ENCODE assay signal across 10 mouse cellular contexts in the genomic region with DNA sequence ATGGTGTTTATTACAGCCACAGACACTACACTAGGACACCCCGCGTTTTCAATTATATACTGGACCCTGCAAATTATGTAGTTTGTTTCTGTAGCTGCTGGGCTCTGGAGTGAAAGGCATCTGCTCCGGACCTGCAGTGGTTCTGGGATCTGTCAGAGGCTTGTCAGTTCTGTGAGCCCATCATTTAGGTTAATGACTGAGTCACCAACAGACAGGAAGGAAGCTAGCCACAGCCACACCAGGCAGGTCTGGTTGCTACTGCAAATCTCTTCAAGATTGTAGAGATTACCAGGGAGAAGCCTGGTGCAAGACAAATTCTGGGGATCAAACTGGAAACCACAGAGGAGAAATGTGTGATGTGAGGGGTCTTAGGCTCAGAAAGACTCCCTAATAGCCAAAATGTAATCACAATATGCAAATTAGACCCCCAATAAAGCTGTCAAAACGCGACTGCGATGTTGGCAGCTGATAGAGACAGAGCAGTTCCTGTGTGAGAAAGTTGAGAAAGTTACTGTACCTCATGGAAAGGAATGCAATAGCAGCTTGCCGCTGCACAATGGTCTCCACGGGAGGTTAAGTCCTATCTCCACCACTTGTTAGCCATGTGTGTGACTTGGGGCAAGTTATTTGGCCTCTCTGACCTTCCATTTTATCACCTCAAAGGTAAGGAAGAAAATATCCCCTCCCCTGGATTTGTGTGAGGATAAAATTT. TPM values are rescaled to one million over a fixed set of nuclear protein-coding genes. Genes with fewer than 3 reads are reported as not detected.
DNase-seq lines count a peak whose midpoint lies in the region; ATAC-seq and TF ChIP-seq lines count a peak whose summit lies in the region.
"Had no signal": no experiment of that assay in that cellular context is flagged by ENCODE, and none has a peak within 500 bp of the region (broad histone marks: within the 10 kb centered on the region; RNA-seq: fewer than 3 reads in every experiment).

No protein-coding gene starts in this region.

- no peak overlapping the region for H3K4me2 ChIP-seq in forebrain, embryonic 13.5 days
- H3K4me2 ChIP-seq in forebrain, embryonic 14.5 days (ENCODE audit: low read length), result no peak overlapping the region
- no peak overlapping the region for H3K4me2 ChIP-seq in midbrain, postnatal 0 days (ENCODE audit: low read depth, low read length, poor library complexity, severe bottlenecking)
- no peak overlapping the region for H3K4me2 ChIP-seq in stomach, embryonic 14.5 days (replicated peaks; ENCODE audit: low read depth, low read length)

- TF ChIP-seq CTCF in midbrain, postnatal 0 days (IDR thresholded peaks at IDR 0.05), result no peak

- no peaks in the 10 kb centered on the region for H3K9me3 ChIP-seq in forebrain, embryonic 13.5 days (replicated peaks)
- H3K9me3 ChIP-seq in forebrain, embryonic 14.5 days (replicated peaks; ENCODE audit: control insufficient read depth, low read length), result no peaks in the 10 kb centered on the region
- H3K9me3 ChIP-seq in midbrain, embryonic 10.5 days (replicated peaks), result no peaks in the 10 kb centered on the region
- no peaks in the 10 kb centered on the region for H3K9me3 ChIP-seq in midbrain, postnatal 0 days (ENCODE audit: low read length)
- H3K9me3 ChIP-seq in stomach, embryonic 14.5 days (ENCODE audit: control insufficient read depth, low read depth, low read length), result no peaks in the 10 kb centered on the region

- H3K27ac ChIP-seq in forebrain, embryonic 13.5 days, result 0 out of 2 replicates have a peak overlapping the region, but pooled peaks have one; percentile 49
- no peak overlapping the region for H3K27ac ChIP-seq in forebrain, embryonic 14.5 days (ENCODE audit: low read depth, low read length)
- H3K27ac ChIP-seq in midbrain, embryonic 10.5 days (replicated peaks), result peak overlapping the region; percentile 83
- H3K27ac ChIP-seq in midbrain, postnatal 0 days (ENCODE audit: low read depth, low read length), result no peak overlapping the region
- peak overlapping the region; percentile 64 for H3K27ac ChIP-seq in stomach, embryonic 14.5 days (ENCODE audit: low read length)
- H3K27ac ChIP-seq: liver, embryonic 14.5 days had no signal

- no peak for ATAC-seq in forebrain, embryonic 13.5 days
- ATAC-seq in forebrain, embryonic 14.5 days, result no peak
- no peak for ATAC-seq in midbrain, postnatal 0 days (ENCODE audit: low FRiP score)
- ATAC-seq in granulocyte monocyte progenitor cell, adult 5-6 weeks (replicated peaks; ENCODE audit: poor library complexity, severe bottlenecking), result peak; percentile 70
- no peak for ATAC-seq in stomach, embryonic 14.5 days (ENCODE audit: insufficient number of reproducible peaks, insufficient read depth, low FRiP score, low read depth)

- WGBS in forebrain, embryonic 13.5 days, result 40% methylated on average over 8 of the region's 8 CpGs
- WGBS in forebrain, embryonic 14.5 days, result 45% methylated on average over 8 of the region's 8 CpGs
- 42% methylated on average over 8 of the region's 8 CpGs for WGBS in midbrain, embryonic 10.5 days
- 50% methylated on average over 8 of the region's 8 CpGs for WGBS in midbrain, postnatal 0 days
- WGBS in stomach, embryonic 14.5 days, result 22% methylated on average over 8 of the region's 8 CpGs

- H3K9ac ChIP-seq in forebrain, embryonic 13.5 days, result no peak overlapping the region
- no peak overlapping the region for H3K9ac ChIP-seq in forebrain, embryonic 14.5 days (ENCODE audit: low read length)
- no peak overlapping the region for H3K9ac ChIP-seq in midbrain, postnatal 0 days (replicated peaks; ENCODE audit: low read length, poor library complexity, severe bottlenecking)
- H3K9ac ChIP-seq in stomach, embryonic 14.5 days (replicated peaks; ENCODE audit: low read depth, low read length), result no peak overlapping the region
- H3K9ac ChIP-seq: liver, embryonic 14.5 days had no signal

- DNase-seq in forebrain, embryonic 14.5 days (ENCODE audit: low spot score), result no peak
- no peak for DNase-seq in midbrain, embryonic 10.5 days (ENCODE audit: low spot score)
- no peak for DNase-seq in midbrain, postnatal 0 days (ENCODE audit: low spot score)
- no peak for DNase-seq in layer of hippocampus, postnatal 10 days (ENCODE audit: low spot score in 2 of 2)
- DNase-seq in gastrocnemius, postnatal 25 days, result no peak

- H3K4me1 ChIP-seq in forebrain, embryonic 13.5 days, result peaks cover 24% of the 10 kb centered on the region
- peaks cover 13% of the 10 kb centered on the region for H3K4me1 ChIP-seq in forebrain, embryonic 14.5 days (ENCODE audit: control insufficient read depth, insufficient read depth, low read length)
- H3K4me1 ChIP-seq in midbrain, embryonic 10.5 days, result peaks cover 53% of the 10 kb centered on the region
- no peaks in the 10 kb centered on the region for H3K4me1 ChIP-seq in midbrain, postnatal 0 days (ENCODE audit: insufficient read depth, low read length)
- H3K4me1 ChIP-seq in stomach, embryonic 14.5 days (ENCODE audit: control insufficient read depth, insufficient read depth, low read length), result peaks cover 52% of the 10 kb centered on the region

- no peaks in the 10 kb centered on the region for H3K27me3 ChIP-seq in forebrain, embryonic 13.5 days
- no peaks in the 10 kb centered on the region for H3K27me3 ChIP-seq in forebrain, embryonic 14.5 days (replicated peaks; ENCODE audit: control insufficient read depth, insufficient read depth, low read length)
- H3K27me3 ChIP-seq in midbrain, embryonic 10.5 days (ENCODE audit: low read depth, poor library complexity, severe bottlenecking), result no peaks in the 10 kb centered on the region
- H3K27me3 ChIP-seq in midbrain, postnatal 0 days (ENCODE audit: insufficient read depth, low read length), result no peaks in the 10 kb centered on the region
- no peaks in the 10 kb centered on the region for H3K27me3 ChIP-seq in stomach, embryonic 14.5 days (ENCODE audit: control insufficient read depth, insufficient read depth, low read length)

- no peaks in the 10 kb centered on the region for H3K36me3 ChIP-seq in forebrain, embryonic 13.5 days (ENCODE audit: poor library complexity, severe bottlenecking)
- no peaks in the 10 kb centered on the region for H3K36me3 ChIP-seq in forebrain, embryonic 14.5 days (ENCODE audit: control insufficient read depth, insufficient read depth, low read length)
- H3K36me3 ChIP-seq in midbrain, embryonic 10.5 days, result no peaks in the 10 kb centered on the region
- H3K36me3 ChIP-seq in midbrain, postnatal 0 days (ENCODE audit: insufficient read depth, low read length), result no peaks in the 10 kb centered on the region
- H3K36me3 ChIP-seq in stomach, embryonic 14.5 days (ENCODE audit: control insufficient read depth, insufficient read depth, low read length), result no peaks in the 10 kb centered on the region

- H3K4me3 ChIP-seq in forebrain, embryonic 13.5 days, result no peak overlapping the region
- H3K4me3 ChIP-seq in forebrain, embryonic 14.5 days (ENCODE audit: low read depth, low read length), result no peak overlapping the region
- H3K4me3 ChIP-seq in midbrain, embryonic 10.5 days, result no peak overlapping the region
- no peak overlapping the region for H3K4me3 ChIP-seq in midbrain, postnatal 0 days (ENCODE audit: low read depth, low read length)
- no peak overlapping the region for H3K4me3 ChIP-seq in stomach, embryonic 14.5 days (ENCODE audit: low read depth, low read length)

RNA-seq across cellular contexts. Expression of gene Coa7, which starts 22.1 kb away (rescaled TPM):
- polyA plus RNA-seq in forebrain, embryonic 13.5 days (2015; fragmentation: Nextera tagmentation; extraction: Ambion mirVana), result 42.3 and 47.7 TPM in 2 replicates
- polyA plus RNA-seq in forebrain, embryonic 14.5 days (2014; fragmentation: Nextera tagmentation; extraction: Ambion mirVana), result 43.1 and 52.2 TPM in 2 replicates
- 66.1 and 76.5 TPM in 2 replicates for polyA plus RNA-seq in midbrain, embryonic 10.5 days (2016; fragmentation: Nextera tagmentation; extraction: Ambion mirVana)
- total RNA-seq in midbrain, postnatal 0 days (2014; rRNA removed), result 16.8 and 59.5 TPM in 2 replicates
- polyA plus RNA-seq in midbrain, postnatal 0 days (2015; fragmentation: Nextera tagmentation; extraction: Ambion mirVana), result 59.6 and 63.2 TPM in 2 replicates
- total RNA-seq in granulocyte monocyte progenitor cell, adult 5-6 weeks (2014; fragmentation: Nextera tagmentation), result 5.2 and 17.3 TPM in 2 replicates
- total RNA-seq in granulocyte monocyte progenitor cell, adult 5-6 weeks (2017), result 13.0 and 25.6 TPM in 2 replicates
- 46.3 and 48.0 TPM in 2 replicates for polyA plus RNA-seq in stomach, embryonic 14.5 days (2014; fragmentation: Nextera tagmentation; extraction: Ambion mirVana)
- total RNA-seq in layer of hippocampus, postnatal 10 days (2021), result 10 to 100 TPM; 31.4 to 42.1 TPM
- total RNA-seq in gastrocnemius, postnatal 25 days (2021), result 10 to 100 TPM; 33.6 to 35.4 TPM

RNA-seq across cellular contexts. Expression of gene Shisal2a, which starts 33.2 kb away (rescaled TPM):
- 1.4 and 2.6 TPM in 2 replicates for polyA plus RNA-seq in forebrain, embryonic 13.5 days (2015; fragmentation: Nextera tagmentation; extraction: Ambion mirVana)
- 2.7 and 3.6 TPM in 2 replicates for polyA plus RNA-seq in forebrain, embryonic 14.5 days (2014; fragmentation: Nextera tagmentation; extraction: Ambion mirVana)
- polyA plus RNA-seq in midbrain, embryonic 10.5 days (2016; fragmentation: Nextera tagmentation; extraction: Ambion mirVana), result 2.2 and 2.6 TPM in 2 replicates
- 0.49 and 5.5 TPM in 2 replicates for total RNA-seq in midbrain, postnatal 0 days (2014; rRNA removed)
- 12.6 and 15.5 TPM in 2 replicates for polyA plus RNA-seq in midbrain, postnatal 0 days (2015; fragmentation: Nextera tagmentation; extraction: Ambion mirVana)
- total RNA-seq in granulocyte monocyte progenitor cell, adult 5-6 weeks (2014; fragmentation: Nextera tagmentation), result not detected in 2 replicates
- not detected in 2 replicates for total RNA-seq in granulocyte monocyte progenitor cell, adult 5-6 weeks (2017)
- polyA plus RNA-seq in stomach, embryonic 14.5 days (2014; fragmentation: Nextera tagmentation; extraction: Ambion mirVana), result 2.0 and 2.8 TPM in 2 replicates
- not detected for total RNA-seq in layer of hippocampus, postnatal 10 days (2021)
- not detected for total RNA-seq in gastrocnemius, postnatal 25 days (2021)
- polyA plus RNA-seq: testis, adult 2 months had no signal

RNA-seq across cellular contexts. Expression of gene Zyg11b, which starts 49.1 kb away (rescaled TPM):
- polyA plus RNA-seq in forebrain, embryonic 13.5 days (2015; fragmentation: Nextera tagmentation; extraction: Ambion mirVana), result 22.6 and 24.6 TPM in 2 replicates
- 24.2 and 31.1 TPM in 2 replicates for polyA plus RNA-seq in forebrain, embryonic 14.5 days (2014; fragmentation: Nextera tagmentation; extraction: Ambion mirVana)
- polyA plus RNA-seq in midbrain, embryonic 10.5 days (2016; fragmentation: Nextera tagmentation; extraction: Ambion mirVana), result 13.2 and 18.5 TPM in 2 replicates
- total RNA-seq in midbrain, postnatal 0 days (2014; rRNA removed), result 131 and 162 TPM in 2 replicates
- 22.3 and 26.0 TPM in 2 replicates for polyA plus RNA-seq in midbrain, postnatal 0 days (2015; fragmentation: Nextera tagmentation; extraction: Ambion mirVana)
- total RNA-seq in granulocyte monocyte progenitor cell, adult 5-6 weeks (2014; fragmentation: Nextera tagmentation), result 11.6 and 17.4 TPM in 2 replicates
- 20.8 and 20.9 TPM in 2 replicates for total RNA-seq in granulocyte monocyte progenitor cell, adult 5-6 weeks (2017)
- polyA plus RNA-seq in stomach, embryonic 14.5 days (2014; fragmentation: Nextera tagmentation; extraction: Ambion mirVana), result 15.1 and 18.1 TPM in 2 replicates
- 100 to 1,000 TPM; 144 to 146 TPM for total RNA-seq in layer of hippocampus, postnatal 10 days (2021)
- total RNA-seq in gastrocnemius, postnatal 25 days (2021), result 10 to 100 TPM; 44.6 to 51.1 TPM

RNA-seq across cellular contexts. Expression of gene Gpx7, which starts 56.8 kb away (rescaled TPM):
- 26.9 and 28.8 TPM in 2 replicates for polyA plus RNA-seq in forebrain, embryonic 13.5 days (2015; fragmentation: Nextera tagmentation; extraction: Ambion mirVana)
- 26.9 and 28.9 TPM in 2 replicates for polyA plus RNA-seq in forebrain, embryonic 14.5 days (2014; fragmentation: Nextera tagmentation; extraction: Ambion mirVana)
- polyA plus RNA-seq in midbrain, embryonic 10.5 days (2016; fragmentation: Nextera tagmentation; extraction: Ambion mirVana), result 52.1 and 52.8 TPM in 2 replicates
- 27.7 and 52.2 TPM in 2 replicates for total RNA-seq in midbrain, postnatal 0 days (2014; rRNA removed)
- polyA plus RNA-seq in midbrain, postnatal 0 days (2015; fragmentation: Nextera tagmentation; extraction: Ambion mirVana), result 35.1 and 37.5 TPM in 2 replicates
- total RNA-seq in granulocyte monocyte progenitor cell, adult 5-6 weeks (2014; fragmentation: Nextera tagmentation), result 1.8 and 4.2 TPM in 2 replicates
- total RNA-seq in granulocyte monocyte progenitor cell, adult 5-6 weeks (2017), result 0.30 and 0.46 TPM in 2 replicates
- polyA plus RNA-seq in stomach, embryonic 14.5 days (2014; fragmentation: Nextera tagmentation; extraction: Ambion mirVana), result 65.4 and 65.8 TPM in 2 replicates
- 10 to 100 TPM; 10.3 to 12.1 TPM for total RNA-seq in layer of hippocampus, postnatal 10 days (2021)
- total RNA-seq in gastrocnemius, postnatal 25 days (2021), result 1 to 10 TPM; 7.0 to 7.9 TPM

Comparison
In these comparisons a context has a peak if more than half of its experiments do, and no peak if none do; other contexts are left out.
1. H3K27ac ChIP-seq: peak in forebrain, embryonic 13.5 days (single experiment), midbrain, embryonic 10.5 days (single experiment) and stomach, embryonic 14.5 days (single experiment); none in forebrain, embryonic 14.5 days (single experiment) and midbrain, postnatal 0 days (single experiment).